Mouse (Mus musculus) heart, postnatal 25 days (tissue): Measurements from ENCODE around the gene Scgb1c1. TPM values are rescaled to one million over a fixed set of nuclear protein-coding genes. Genes with fewer than 3 reads are reported as not detected.
"Not testable (repeated sequence)": the region's sequence is repeated elsewhere in the genome, so short reads cannot be mapped to it uniquely, and the experiment has no call there.

Source experiments
- DNase-seq: peaks from one replicate; pipeline ENCODE4 v3.0.0; 2022; ENCODE audit warnings: low spot score
- intact Hi-C: fragments of 180-260 bp; cut with DNase I; formaldehyde crosslinking; loops from one replicate; pipeline ENCODE4 v1.15.1; 2025
- total RNA-seq, 2 experiments: library from RNA; stranded (reverse); gene quantifications; 2 replicates each; pipeline ENCODE4 v1.2.3; 2021

Scgb1c1 gene
- total RNA-seq, 2 experiments from 2014 or later, result 10.8 to 14.5 TPM

- intact Hi-C loops, result no loop called here
- DNase-seq, result no peak
Measured at GRCm38 (mm10) chr7:140874224-140874623, 28.9 kb downstream of the Scgb1c1 start.

DNA sequence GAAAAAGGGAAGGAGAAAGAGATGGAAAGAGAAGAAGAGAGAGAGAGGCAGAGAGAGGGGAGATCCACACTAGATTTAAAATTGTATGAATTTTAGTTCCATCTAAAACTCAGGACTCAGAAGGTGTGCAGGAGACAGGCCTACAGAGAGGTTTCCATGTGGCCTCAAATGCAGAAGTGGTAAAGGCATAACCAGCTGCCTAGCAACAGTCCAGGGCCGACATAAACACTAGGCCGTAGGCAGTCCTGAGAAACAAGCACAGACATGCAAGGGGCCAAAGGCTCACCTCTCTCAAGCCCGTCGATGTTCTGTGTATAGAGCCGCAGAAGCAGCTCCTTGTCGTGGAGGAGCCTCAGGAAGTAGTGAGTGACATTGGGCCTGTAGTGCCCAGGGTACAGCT lies 32.0 kb downstream of the Scgb1c1 start:
- DNase-seq, result no peak
- intact Hi-C loops, result no loop called here

DNA sequence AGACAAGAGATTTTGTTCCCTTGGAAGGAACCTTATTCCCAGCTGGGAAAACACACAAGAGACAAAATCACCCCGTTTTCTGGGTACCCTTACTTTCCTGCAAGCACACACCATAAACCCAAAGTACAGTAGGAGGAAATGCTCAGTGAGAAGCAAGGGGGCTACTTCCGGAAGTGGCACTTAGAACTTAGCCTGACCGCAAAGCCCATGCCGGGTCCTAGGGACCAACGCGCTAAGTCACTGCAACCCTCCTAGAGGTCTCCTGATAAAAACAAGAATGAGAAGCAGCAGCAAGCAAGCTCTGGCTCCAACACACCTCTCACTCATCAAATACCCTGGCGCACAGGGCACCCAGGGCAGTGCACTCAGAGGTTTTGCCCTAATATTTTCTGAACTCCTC lies 34.0 kb downstream of the Scgb1c1 start:
- intact Hi-C loops, result no loop called here

DNA sequence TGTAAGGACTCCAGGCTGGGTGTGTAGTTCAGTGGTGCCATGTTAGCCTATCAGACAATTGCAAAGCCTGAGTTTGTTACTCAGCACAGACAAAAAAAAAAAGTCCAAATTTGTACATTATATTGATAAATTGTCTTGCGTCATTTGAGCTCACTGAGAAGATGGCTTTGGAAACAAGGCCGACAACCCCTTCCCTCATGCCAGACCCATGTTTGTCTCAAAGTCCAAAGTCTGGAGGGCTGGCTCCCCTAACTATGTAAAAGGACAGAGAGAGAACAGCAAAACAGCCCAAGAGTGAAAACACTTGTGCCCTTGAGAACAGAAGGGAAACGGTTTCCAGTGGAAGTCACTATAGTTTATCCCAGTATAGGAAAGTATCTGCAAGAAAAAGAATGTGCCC lies 35.1 kb downstream of the Scgb1c1 start:
- intact Hi-C loops, result no loop called here
- no peak for DNase-seq

More for the DNA sequence above, 34.0 kb downstream of the Scgb1c1 start:
- DNase-seq, result no peak

GRCm38 (mm10) chr7:140880865-140881515 lies 35.6 kb downstream of the Scgb1c1 start:
- intact Hi-C loops, result no loop called here
- no peak for DNase-seq

DNA sequence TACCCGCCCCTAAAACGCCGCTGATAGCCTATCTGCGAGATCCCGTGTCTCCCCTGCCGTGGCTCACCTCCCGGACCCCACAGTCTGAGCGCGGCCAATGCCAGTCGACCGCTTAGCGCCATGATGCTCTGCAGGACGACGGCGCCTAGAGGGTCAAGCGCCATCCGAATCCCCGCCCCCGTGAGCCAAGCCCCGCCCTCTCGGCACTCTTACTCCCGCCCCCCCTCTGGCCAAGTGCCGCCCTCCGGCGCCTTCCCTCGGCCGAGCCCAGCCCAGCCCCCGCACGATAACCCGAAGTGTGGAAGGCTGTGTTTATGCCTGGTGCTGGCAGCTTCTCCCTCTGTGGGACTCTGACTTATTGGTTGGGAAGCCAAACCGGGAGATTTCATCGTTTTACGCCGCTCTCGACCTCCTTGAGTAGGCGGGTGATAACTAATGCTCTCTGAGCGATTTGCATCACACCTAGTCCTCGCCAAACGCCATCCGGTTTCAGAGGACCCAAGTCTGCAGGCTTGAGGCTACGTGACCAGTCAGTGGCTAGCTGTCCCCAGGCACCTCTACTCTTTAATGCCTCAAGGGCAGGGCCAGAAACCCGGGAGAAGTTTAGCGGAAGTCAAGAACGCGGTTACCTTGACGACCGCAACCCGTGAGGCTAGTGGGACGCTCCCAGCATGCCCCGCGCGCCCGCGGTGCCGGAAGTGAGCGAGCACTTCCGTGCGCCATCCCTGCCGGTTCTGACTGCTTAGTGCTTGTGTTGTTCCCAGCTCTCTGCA lies 36.5 kb downstream of the Scgb1c1 start, which contains the start of the genes Psmd13 and Sirt3:
Gene Psmd13 (plus strand): TSS at position 273 of the 773 bp plus-strand sequence.
Gene Sirt3 (minus strand): TSS at position 614 of the 773 bp plus-strand sequence.
- peak; percentile 85 for DNase-seq
- intact Hi-C loops, result loop anchor here (1.0 kb wide), 1 partner anchor 25 kb away; the partner anchor contains the start of gene Bet1l

GRCm38 (mm10) chr7:140882469-140882803 lies 37.1 kb downstream of the Scgb1c1 start:
- intact Hi-C loops, result loop anchor here (1.0 kb wide), 1 partner anchor 25 kb away; the partner anchor contains the start of gene Bet1l
- DNase-seq, result no peak

DNA sequence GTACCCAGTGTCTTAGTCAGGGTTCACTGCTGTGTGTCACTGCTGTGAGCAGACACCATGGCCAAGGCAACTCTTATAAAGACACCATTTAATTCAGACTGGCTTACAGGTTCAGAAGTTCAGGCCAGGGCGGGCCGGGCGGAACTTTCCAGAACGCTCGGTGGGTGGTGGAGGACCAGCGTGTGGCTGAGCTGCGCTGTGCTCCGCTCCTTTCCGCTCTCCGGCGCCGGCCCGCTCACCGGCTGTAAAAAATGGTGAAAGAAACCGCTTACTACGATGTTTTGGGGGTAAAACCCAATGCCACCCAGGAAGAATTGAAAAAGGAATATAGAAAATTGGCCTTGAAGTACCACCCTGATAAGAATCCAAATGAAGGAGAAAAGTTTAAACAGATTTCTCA lies 45.3 kb downstream of the Scgb1c1 start:
- DNase-seq, intact Hi-C loops: not testable (repeated sequence)

DNA sequence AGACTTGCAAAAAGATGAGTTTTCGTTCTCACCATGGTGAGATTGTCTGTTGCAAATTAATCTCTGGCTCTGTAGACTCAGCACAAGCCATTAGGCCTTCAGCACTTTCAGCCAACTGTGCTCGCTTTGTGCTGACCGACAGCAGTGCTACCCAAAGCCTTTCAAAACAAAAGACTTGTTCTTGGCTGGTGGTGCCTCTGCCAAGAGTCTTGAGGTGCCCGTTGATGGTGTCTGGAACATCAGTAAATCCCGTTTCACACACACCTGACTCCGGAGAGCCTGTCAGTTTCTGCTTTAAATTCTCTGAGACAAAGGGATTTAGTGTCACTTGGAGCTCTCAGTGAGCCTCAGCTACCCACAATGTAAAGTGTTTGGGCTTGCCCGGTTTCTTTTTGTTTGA lies 48.7 kb downstream of the Scgb1c1 start:
- intact Hi-C loops, result no loop called here
- DNase-seq, result no peak

GRCm38 (mm10) chr7:140894611-140895010 lies 49.3 kb downstream of the Scgb1c1 start:
- DNase-seq, result no peak
- intact Hi-C loops, result no loop called here

Other genes starting within 250 kb of the Scgb1c1 start
- not detected for gene Olfr46, start 244.3 kb upstream of the Scgb1c1 start, total RNA-seq
- gene Olfr61, start 216.6 kb upstream of the Scgb1c1 start, total RNA-seq, result not detected
- not detected for gene Olfr53, start 199.1 kb upstream of the Scgb1c1 start, total RNA-seq
- gene Olfr539, start 185.6 kb upstream of the Scgb1c1 start, total RNA-seq, result not detected
- not detected for gene Olfr45, start 163.6 kb upstream of the Scgb1c1 start, total RNA-seq
- gene Olfr541, start 148.3 kb upstream of the Scgb1c1 start, total RNA-seq, result not detected
- gene Cyp2e1, start 81.8 kb upstream of the Scgb1c1 start, total RNA-seq, result 1 to 10 TPM; 6.3 to 6.9 TPM
- gene Syce1, start 57.7 kb upstream of the Scgb1c1 start, total RNA-seq, result not detected
- gene Zfp941, start 23.4 kb upstream of the Scgb1c1 start, total RNA-seq, result not detected
- under 1 TPM; 0.39 to 0.83 TPM for gene Urah, start 10.5 kb upstream of the Scgb1c1 start, total RNA-seq
- gene Odf3, start 2.3 kb downstream of the Scgb1c1 start, total RNA-seq, result not detected
- gene Gm45785, start 10.8 kb downstream of the Scgb1c1 start, total RNA-seq, result not detected
- 10 to 100 TPM; 20.1 to 21.8 TPM for gene Ric8a, start 11.4 kb downstream of the Scgb1c1 start, total RNA-seq
- gene Bet1l, start 12.0 kb downstream of the Scgb1c1 start, total RNA-seq, result 10 to 100 TPM; 10.0 to 11.7 TPM
- gene Psmd13, start 36.4 kb downstream of the Scgb1c1 start, total RNA-seq, result 10 to 100 TPM; 86.0 to 93.0 TPM
- gene Sirt3, start 36.8 kb downstream of the Scgb1c1 start, total RNA-seq, result 10 to 100 TPM; 54.3 to 64.0 TPM
- 1,000 to 10,000 TPM; 2,576 to 2,619 TPM for gene Cox8b, start 54.9 kb downstream of the Scgb1c1 start, total RNA-seq
- not detected for gene Nlrp6, start 75.4 kb downstream of the Scgb1c1 start, total RNA-seq
- gene Pgghg, start 95.8 kb downstream of the Scgb1c1 start, total RNA-seq, result 1 to 10 TPM; 4.6 to 5.2 TPM
- gene Ifitm5, start 104.7 kb downstream of the Scgb1c1 start, total RNA-seq, result under 1 TPM; 0.47 to 0.59 TPM
- gene Gm45717, start 110.4 kb downstream of the Scgb1c1 start, total RNA-seq, result not detected
- gene Ifitm2, start 110.4 kb downstream of the Scgb1c1 start, total RNA-seq, result 100 to 1,000 TPM in 1 of 2 experiments, 10 to 100 TPM in 1; 96.7 to 116 TPM
- gene Ifitm1, start 121.7 kb downstream of the Scgb1c1 start, total RNA-seq, result 1 to 10 TPM; 1.6 to 2.8 TPM
- 100 to 1,000 TPM; 102 to 111 TPM for gene Ifitm3, start 165.2 kb downstream of the Scgb1c1 start, total RNA-seq
- under 1 TPM in 1 of 2 experiments, not detected in 1; 0.42 TPM for gene Ifitm6, start 172.4 kb downstream of the Scgb1c1 start, total RNA-seq
- not detected for gene Gm17387, start 183.6 kb downstream of the Scgb1c1 start, total RNA-seq
- gene B4galnt4, start 215.6 kb downstream of the Scgb1c1 start, total RNA-seq, result under 1 TPM in 1 of 2 experiments, not detected in 1; 0.08 TPM
- gene Pkp3, start 232.7 kb downstream of the Scgb1c1 start, total RNA-seq, result under 1 TPM in 1 of 2 experiments, not detected in 1; 0.31 TPM